Mouse (Mus musculus) G1E-ER4 (cell line): ENCODE measurements around the gene Grid1. TPM values are rescaled to one million over a fixed set of nuclear protein-coding genes. Genes with fewer than 3 reads are reported as not detected.

Experiments
- GATA1 ChIP-seq: IDR thresholded peaks from one replicate; pipeline ENCODE4 v1.8.0; 2012; ENCODE audit warnings: low read length, inconsistent platforms
- polyA plus RNA-seq: library from polyadenylated mRNA; stranded (reverse); fragments of >175 nt; gene quantifications from 2 replicates; pipeline ENCODE4 v1.2.3, GENCODE M21; 2012

The Grid1 gene
- polyA plus RNA-seq, 1 experiment: not detected

DNA sequence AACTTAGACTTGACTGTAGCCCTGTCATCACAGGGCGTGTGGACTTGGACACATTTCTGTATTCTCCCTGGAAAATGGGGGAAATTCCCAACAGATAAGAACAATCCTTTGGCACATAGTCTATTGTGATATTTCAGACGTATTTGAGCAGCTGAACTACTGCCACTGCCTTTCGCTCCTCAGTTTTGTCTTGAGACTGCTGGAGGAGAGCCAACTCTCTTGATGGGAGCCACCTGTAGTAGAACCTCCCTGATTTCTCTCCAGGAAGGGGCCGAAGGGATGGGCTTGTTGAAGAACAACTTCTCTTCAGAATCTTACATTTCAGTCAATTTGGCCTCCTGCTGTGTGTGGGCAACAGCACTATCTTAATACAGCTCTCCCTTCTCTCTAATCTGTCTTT lies 276.2 kb downstream of the Grid1 start:
- no peak for TF ChIP-seq GATA1

DNA sequence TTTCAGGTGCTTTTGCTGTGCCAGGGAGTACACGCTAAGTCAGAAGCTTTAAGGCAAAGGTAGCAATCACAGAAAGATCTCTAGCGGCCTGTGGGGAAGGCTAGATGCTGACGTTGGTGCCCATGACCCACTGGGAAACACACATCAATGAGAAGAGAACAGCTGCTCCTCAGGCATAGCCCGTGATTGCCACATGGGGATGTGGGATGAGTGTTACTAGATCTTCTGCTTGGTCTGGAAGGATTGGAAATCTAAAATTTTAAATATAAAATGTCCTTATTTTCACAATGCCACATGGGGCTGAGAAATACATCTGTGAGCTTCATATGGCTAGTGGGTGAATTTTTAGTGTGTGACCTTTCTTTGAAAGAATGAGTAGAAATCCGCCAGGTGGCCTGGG lies 277.3 kb downstream of the Grid1 start:
- no peak for TF ChIP-seq GATA1

DNA sequence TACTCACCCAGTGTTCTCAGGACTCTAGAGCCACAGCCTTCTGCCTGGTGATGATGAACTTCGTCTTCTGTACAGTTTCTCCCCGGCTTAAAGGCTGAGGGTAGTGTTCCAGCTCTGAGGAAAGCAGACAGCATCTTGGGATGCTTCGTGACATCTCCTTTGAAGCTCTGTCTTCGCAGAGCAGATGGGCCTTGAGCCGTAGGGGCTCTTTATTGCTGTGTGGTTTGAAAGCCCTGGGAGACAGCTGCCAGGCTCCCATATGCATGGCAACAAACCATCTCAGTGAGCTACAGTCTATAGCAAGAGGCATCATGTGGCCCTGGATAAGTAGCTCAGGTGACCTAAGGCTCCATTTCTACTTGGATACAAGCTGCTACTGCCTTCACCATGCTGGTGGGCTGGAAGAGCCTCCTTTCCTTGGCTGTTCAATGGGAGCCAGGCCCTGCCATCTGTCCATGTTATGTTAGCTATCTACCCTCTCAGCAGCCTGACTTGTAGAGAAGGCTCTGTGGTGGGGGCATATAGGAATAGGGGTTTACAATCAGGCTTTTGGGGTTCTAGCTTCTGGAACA lies 283.8 kb downstream of the Grid1 start:
- TF ChIP-seq GATA1: no peak

DNA sequence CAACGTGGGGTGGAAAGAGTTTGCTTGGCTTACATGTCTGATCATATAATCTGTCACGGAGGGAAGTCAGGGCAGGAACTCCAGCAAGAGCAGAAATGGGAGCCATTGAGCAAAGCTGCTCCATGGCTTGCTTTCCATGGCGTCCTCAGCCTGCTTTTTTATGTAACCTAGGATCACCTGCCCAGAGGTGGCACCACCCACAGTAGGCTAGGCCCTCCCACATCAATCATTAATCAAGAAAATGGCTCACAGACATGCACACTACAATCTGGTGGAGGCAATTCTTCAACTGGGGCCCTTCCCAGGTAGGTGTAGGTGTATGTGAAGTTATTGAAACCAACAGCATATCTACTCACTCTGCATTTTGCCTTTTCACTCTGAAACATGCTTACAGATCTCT lies 287.7 kb downstream of the Grid1 start:
- no peak for TF ChIP-seq GATA1

DNA sequence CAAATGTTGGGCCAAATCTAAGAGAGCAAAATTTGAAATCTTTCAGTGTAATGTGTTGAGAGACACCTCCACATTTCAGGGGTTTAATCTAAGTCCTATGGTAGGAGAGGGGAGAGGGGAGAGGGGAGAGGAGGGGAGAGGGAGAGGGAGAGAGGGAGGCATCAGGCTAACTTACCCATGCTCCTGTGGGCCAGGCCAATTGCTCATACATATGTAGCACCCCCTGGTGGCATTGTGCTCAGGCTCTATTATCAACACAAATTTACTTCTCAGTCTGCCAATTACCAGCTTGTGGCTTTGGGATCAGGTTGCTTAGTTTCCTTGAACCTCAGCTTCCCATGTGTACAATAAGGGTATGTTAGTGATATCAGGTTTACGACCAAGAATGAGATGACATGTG lies 291.0 kb downstream of the Grid1 start:
- no peak for TF ChIP-seq GATA1

DNA sequence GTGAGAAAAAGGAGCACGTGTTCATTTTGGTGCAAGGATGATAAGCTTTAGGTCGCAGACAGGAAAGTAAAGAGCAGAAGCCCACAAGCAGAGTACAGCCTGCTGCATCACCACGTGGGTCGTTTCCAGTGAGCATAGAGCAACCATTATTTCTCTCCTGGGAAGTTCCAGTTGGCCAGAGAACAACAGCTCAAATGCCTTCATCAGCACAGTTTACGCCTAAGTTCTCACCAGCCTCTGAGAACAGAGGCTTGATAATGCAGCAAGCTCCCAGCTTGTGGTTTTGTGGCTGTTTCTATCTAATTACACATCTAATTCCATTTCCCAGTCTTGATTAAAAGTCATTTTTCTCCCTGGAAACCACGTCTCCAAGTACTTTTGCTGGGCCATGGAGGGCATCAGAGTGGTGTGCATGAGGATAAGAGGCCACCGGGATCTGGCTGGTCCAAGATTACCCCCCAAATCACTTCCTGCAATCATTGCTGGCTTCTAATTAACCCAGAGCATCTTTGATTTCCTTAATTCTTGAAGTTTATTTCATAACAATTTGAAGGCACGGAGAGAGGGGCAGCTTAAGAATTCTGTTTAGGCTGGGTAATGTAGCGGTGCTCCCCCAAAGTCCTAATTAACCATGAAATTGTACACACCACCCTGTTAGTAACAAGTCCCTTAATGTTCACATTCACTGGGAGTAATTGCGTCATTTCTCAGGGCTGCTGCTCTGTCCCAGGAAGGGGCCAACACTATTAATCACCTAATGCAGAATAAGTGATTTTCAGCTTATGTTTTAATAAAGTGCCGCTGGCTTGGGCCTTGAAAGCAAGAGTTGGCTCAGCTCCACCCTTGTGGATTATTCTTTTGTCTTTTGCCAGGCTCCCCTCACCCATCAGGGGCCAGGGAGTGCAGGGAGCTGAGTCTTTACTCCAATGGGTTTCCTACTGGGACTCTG lies 292.7 kb downstream of the Grid1 start:
- no peak for TF ChIP-seq GATA1

DNA sequence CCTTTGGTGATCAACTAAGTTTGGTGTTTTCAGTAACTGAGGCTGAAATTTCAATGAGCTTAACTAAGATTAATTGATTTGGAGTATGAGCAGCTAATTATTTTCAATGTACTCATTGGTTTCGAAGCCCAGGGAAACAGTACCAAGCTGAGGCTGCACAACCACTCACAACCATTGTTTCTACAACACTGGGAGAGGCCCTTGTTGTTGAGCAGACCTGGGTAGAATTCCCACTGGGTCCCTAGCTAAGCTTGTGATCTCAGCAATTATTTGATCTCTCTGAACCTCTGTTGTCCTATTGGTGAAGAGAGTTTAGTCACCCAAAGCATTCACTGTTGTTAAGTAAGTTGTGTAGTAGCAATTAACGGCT lies 293.4 kb downstream of the Grid1 start:
- TF ChIP-seq GATA1: no peak

DNA sequence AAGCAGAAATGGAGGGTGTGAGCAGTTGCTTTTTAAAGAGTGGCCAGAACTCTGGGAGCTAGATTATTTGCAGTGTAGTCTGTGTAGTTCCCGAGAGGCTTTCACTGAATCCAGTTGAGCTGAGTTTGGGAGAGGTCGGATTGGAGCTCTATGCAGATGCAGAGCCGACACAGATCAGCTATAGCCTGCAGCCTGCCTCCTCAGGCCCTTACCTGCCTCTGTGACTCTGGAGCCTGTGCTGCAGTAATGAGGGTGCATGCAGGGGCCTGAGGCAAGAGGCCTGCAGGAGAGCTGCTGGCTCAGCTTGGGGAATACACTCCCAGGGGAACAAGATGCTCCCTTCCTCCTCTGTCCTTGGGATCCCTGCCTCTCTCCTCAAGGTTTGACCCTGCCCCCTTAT lies 296.0 kb downstream of the Grid1 start:
- TF ChIP-seq GATA1: no peak

DNA sequence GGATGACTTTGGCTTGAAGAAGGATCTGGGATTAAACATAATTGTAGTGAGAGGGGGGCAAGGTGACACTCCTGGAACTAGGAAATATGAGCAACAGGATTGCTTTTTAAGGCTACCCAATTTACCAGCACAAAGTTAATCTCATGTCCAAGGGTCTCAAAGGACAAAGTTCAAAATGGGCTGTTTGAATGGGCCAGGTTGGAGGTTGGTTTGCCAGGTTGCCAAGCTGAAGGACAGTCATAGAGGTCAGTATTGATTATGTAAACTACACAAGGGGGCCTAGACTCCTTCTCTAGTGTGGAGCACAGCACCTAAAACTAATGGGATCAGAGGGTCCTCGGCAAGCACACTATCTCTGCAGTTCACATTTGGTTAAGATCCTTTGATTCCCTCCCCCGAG lies 300.2 kb downstream of the Grid1 start:
- TF ChIP-seq GATA1: no peak

DNA sequence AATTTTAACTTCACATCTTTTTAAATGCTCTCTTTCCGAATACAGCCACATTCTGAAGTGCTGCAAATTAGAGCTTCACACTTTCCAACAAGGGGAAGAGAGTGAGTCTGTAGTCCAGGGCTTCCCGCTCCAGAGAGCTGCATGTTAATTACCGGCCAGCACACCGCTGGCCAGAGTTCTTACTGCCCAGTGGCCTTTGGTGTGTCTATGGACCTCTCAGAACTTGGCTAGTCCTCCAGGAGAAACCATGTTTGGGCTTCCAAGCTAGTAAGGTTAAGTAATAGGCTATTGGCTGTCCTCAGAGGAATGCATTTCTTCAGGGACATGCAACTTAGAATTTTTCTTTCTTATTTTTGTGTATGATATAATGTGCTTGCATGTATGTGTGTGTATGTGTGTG lies 301.0 kb downstream of the Grid1 start:
- no peak for TF ChIP-seq GATA1

DNA sequence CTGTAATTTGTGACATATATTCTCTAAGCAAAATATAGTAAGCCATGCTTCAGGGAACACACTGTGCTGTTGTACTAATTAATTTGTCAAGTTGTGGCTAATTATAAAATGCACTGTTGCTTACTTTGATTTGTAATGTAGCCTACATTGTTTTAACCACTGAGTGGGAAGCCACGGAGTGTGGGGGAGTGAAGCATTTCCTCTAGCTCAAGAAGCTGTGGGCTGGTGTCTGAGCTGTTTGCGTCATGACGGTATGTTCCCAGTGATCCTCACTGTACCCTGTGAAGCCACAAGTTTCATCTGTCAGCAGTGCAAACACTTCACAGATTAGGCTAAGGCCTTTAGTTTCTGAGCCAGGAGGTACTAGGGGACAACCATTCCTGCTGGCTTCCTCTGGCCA lies 302.2 kb downstream of the Grid1 start:
- no peak for TF ChIP-seq GATA1

DNA sequence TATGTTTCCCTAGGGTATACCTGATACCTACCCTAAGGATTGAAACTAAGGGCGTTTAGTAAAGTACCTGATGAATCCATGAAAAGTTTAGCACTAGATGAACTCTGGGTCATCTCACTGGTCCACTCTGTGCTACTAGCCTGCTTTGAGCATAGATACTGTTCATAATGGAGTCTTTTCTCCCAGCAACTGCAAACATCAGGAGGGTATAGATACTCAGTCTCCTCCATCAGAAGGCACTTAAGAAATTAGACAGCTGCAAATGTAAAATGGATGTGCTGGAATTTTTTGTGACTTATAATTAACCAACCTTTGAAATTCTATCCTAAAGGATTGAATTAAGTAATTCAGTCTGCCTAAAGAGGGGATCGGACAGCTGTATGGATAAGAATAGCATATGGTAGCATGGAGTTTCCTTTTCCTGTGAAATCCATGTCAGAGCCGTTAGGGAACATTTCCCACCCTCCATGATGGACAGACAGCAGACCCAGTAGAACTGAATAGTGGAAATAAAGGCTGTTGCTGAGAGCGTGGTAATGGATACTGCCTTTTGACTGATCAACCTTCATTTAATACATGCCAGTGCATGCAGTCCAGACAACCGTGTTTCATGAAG lies 303.5 kb downstream of the Grid1 start:
- TF ChIP-seq GATA1: no peak

DNA sequence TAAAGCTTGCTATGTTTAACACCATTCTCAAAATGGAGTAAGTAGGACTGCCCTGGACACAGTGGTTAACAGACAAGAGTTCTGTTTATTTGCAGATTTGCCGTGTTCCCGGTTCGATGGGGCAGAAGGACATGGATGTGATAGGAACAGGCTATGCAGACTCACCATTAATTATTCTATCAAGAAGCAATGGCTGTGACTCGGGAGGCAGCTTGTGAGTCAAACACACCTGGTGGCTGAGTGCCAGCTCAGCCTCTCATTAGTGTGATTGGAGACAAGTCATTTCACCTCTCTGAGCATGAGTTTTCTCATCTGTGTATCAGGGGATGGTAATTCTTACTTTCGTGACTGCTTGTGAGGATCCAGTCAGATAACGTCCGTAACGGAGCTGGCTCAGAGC lies 307.7 kb downstream of the Grid1 start:
- no peak for TF ChIP-seq GATA1

DNA sequence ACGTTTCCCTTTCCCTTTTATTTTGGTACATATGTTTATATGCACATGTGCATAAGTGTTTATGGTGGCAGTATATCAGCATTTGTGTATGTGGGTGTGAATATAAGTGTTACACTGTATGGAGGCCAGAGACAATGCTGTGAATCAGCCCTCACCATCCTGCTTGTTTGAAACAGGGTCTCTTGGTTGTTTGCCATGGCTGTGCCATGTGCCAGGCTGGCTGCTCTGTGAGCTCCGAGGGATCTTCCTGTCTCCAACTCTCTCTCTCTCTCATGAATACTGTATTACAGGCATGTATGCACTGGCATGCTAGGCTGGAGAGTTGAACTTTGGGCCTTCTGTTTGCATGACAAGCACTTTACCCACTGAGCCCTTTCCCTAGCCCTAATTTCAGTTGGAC lies 315.1 kb downstream of the Grid1 start:
- no peak for TF ChIP-seq GATA1

DNA sequence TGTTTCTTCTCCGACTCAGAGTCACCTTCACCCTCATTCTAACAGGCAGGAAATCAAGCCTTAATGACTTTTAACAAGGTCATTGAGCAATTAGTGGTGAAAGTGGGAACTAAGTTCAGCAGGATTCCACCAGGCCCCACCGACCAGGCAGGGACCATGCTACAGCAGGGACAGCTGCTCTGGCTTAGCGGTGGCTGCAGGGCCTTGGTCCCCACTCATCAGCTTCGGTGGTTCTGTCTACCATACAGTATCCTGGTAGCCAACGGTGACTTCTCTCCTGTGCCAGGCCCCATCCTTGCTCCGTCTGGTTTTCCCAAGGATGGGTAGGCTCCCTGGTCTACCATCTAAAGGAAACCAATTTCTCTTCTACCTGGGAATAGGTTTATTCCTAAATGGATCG lies 318.2 kb downstream of the Grid1 start:
- no peak for TF ChIP-seq GATA1

DNA sequence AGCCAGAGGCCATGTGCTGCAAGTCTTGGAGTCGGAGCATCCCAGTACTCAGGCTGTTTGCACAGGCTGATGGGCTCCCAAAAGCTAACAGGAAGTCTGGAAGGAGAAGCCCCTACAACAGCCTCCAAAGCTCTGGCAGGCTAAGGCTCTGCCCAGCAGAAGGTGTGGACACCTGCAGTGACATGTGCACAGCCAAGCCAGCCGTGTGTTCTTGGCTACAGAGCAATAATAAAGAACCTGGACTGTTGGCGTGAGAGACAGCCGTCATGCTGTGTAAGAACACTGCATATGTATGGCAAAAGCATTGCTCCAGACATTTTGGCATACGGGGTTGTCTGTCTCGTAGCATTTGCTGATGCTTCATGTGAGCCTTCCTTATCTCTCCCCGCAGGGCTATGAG lies 319.9 kb downstream of the Grid1 start:
- TF ChIP-seq GATA1: no peak

DNA sequence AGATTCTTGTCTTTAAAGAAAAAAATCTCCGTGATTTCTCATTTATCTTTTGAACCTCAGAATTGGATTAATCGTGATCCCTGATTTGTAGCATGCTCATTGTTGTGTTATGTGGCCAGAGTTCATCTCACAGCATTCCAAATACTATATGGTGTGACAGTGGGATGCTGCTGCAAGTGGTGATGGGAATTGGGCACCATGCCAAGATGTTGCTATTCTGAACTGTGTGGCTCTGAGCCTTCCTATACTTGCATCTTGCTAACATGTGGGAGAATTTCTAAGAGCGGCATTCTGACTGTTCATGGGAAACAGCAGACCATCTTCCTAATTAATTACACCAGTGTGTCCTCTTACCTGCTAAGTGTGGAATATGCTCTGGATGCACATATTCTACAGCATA lies 332.5 kb downstream of the Grid1 start:
- no peak for TF ChIP-seq GATA1
